Mouse (Mus musculus) kidney, postnatal 4 days (tissue): Measurements from ENCODE around the gene Zfp672.

Experiments
- DNase-seq, 2 experiments: peaks; one replicate each; pipeline ENCODE4 v3.0.0; 2021; ENCODE audit warnings: mixed read lengths in 2 of 2

Gene Zfp672

GRCm38 (mm10) chr11:58281970-58282496, 48.1 kb downstream of the Zfp672 start:
- no peak for DNase-seq

- no peak for DNase-seq
Measured at GRCm38 (mm10) chr11:58275756-58276155, 54.4 kb downstream of the Zfp672 start.

- no peak for DNase-seq
Measured at GRCm38 (mm10) chr11:58274572-58274971, 55.6 kb downstream of the Zfp672 start, which contains the start of gene 4930438A08Rik. 4930438A08Rik (plus strand) TSS chr11:58274799.

GRCm38 (mm10) chr11:58268285-58268684, 61.9 kb downstream of the Zfp672 start:
- DNase-seq, result no peak
